Mouse (Mus musculus) spleen, postnatal 4 days (tissue): Measurements from ENCODE around the gene Gm13084.
"Not testable (repeated sequence)": the region's sequence is repeated elsewhere in the genome, so short reads cannot be mapped to it uniquely, and the experiment has no call there.

Experiments used
- DNase-seq, 2 experiments: peaks; one replicate each; pipeline ENCODE4 v3.0.0; 2022; ENCODE audit warnings: low spot score in 2 of 2

Gm13084 gene

GRCm38 (mm10) chr4:143815993-143816392 is at the start of gene Gm13084:
Gene Gm13084, minus strand, starts transcription at chr4:143816093.
- no peak for DNase-seq

GRCm38 (mm10) chr4:143846197-143846596 is 30.3 kb upstream of the Gm13084 start, which contains the start of gene Gm13103:
Gene Gm13103, plus strand, starts transcription at chr4:143846497.
- DNase-seq = not testable (repeated sequence)

- DNase-seq = not testable (repeated sequence)
These were observed 26.8 kb downstream of the Gm13084 start, which contains the start of gene Gm13023 for GRCm38 (mm10) chr4:143789052-143789451. Gene Gm13023, plus strand, starts transcription at chr4:143789352.
